Mouse (Mus musculus): ENCODE results near the gene Nicn1.

Nicn1 gene

GRCm38 (mm10) chr9:108325811-108326210, 35.6 kb downstream of the Nicn1 start:
- CTCF ChIA-PET = interaction anchor here (0.7 kb wide), 1 partner anchor 8 kb away, joined by 4 read pairs; no protein-coding TSS in a partner anchor

GRCm38 (mm10) chr9:108337848-108338550, 47.8 kb downstream of the Nicn1 start:
- CTCF ChIA-PET = interaction anchor here (0.7 to 0.9 kb wide), 2 partner anchors 33 to 54 kb away, joined by 3 read pairs; no protein-coding TSS in a partner anchor

GRCm38 (mm10) chr9:108338551-108338885, 48.3 kb downstream of the Nicn1 start:
- CTCF ChIA-PET = interaction anchor here (0.7 to 0.9 kb wide), 2 partner anchors 34 to 54 kb away, joined by 3 read pairs; no protein-coding TSS in a partner anchor

GRCm38 (mm10) chr9:108338886-108339781, 48.9 kb downstream of the Nicn1 start, which contains the start of gene Gpx1:
Gene Gpx1 (plus strand): TSS chr9:108338903.
- CTCF ChIA-PET = interaction anchor here (0.9 kb wide), 1 partner anchor 55 kb away, joined by 3 read pairs; no protein-coding TSS in a partner anchor

GRCm38 (mm10) chr9:108339886-108340257, 49.6 kb downstream of the Nicn1 start:
- CTCF ChIA-PET = no interaction called here

GRCm38 (mm10) chr9:108340258-108341138, 50.3 kb downstream of the Nicn1 start:
- CTCF ChIA-PET = no interaction called here

- CTCF ChIA-PET = no interaction called here
Measured at GRCm38 (mm10) chr9:108341139-108341475, 50.9 kb downstream of the Nicn1 start.

- CTCF ChIA-PET = interaction anchor here (0.7 kb wide), 1 partner anchor 20 kb away, joined by 3 read pairs; no protein-coding TSS in a partner anchor
Measured at GRCm38 (mm10) chr9:108341801-108342200, 51.6 kb downstream of the Nicn1 start.

- CTCF ChIA-PET = interaction anchor here (0.6 to 0.8 kb wide), 3 partner anchors 21 to 127 kb away, joined by 3 to 13 read pairs (median 3); no protein-coding TSS in a partner anchor
Measured at GRCm38 (mm10) chr9:108342301-108342831, 52.1 kb downstream of the Nicn1 start.

- CTCF ChIA-PET = interaction anchor here (0.8 kb wide), 1 partner anchor 128 kb away, joined by 13 read pairs; no protein-coding TSS in a partner anchor
Measured at GRCm38 (mm10) chr9:108343331-108343730, 53.1 kb downstream of the Nicn1 start.

GRCm38 (mm10) chr9:108343835-108344234, 53.6 kb downstream of the Nicn1 start:
- CTCF ChIA-PET = no interaction called here

GRCm38 (mm10) chr9:108344471-108344870, 54.2 kb downstream of the Nicn1 start:
- CTCF ChIA-PET = no interaction called here

Measured in spleen, embryonic (tissue).